Mouse (Mus musculus) hindbrain, postnatal 0 days (tissue): ENCODE data around the gene Snapc4. TPM values are rescaled to one million over a fixed set of nuclear protein-coding genes. Genes with fewer than 3 reads are reported as not detected.

ENCODE experiments used
- ATAC-seq: fragments of 200-750 bp; cut with Nextera tagmentation; 2 replicates; pipeline ENCODE4 v1.8.0; 2017; ENCODE audit warnings: mild to moderate bottlenecking, moderate TSS enrichment, moderate library complexity
- DNase-seq: peaks from one replicate; pipeline ENCODE4 v3.0.0-alpha.2; 2015; ENCODE audit warnings: low spot score
- H3K27ac ChIP-seq: fragments of 300-500 bp; sonication (generic); 2 replicates; pipeline ENCODE4 v1.5.1; 2014; ENCODE audit warnings: mild to moderate bottlenecking
- H3K27me3 ChIP-seq: fragments of 300-500 bp; sonication (generic); 2 replicates; pipeline ENCODE4 v1.6.1; 2014; ENCODE audit warnings: low read length, mixed read lengths; ENCODE audit not compliant: insufficient read depth
- H3K36me3 ChIP-seq: fragments of 300-500 bp; sonication (generic); 2 replicates; pipeline ENCODE4 v1.6.1; 2014; ENCODE audit warnings: low read length, mixed read lengths; ENCODE audit not compliant: insufficient read depth
- H3K4me1 ChIP-seq: fragments of 300-500 bp; sonication (generic); 2 replicates; pipeline ENCODE4 v1.6.1; 2014; ENCODE audit warnings: antibody characterized with exemption, low read length, mixed read lengths; ENCODE audit not compliant: insufficient read depth
- H3K4me2 ChIP-seq: fragments of 300-500 bp; sonication (generic); 2 replicates; pipeline ENCODE4 v1.6.1; 2014; ENCODE audit warnings: low read depth, mild to moderate bottlenecking, low read length, moderate library complexity, mixed read lengths
- H3K4me3 ChIP-seq: fragments of 300-500 bp; sonication (generic); 2 replicates; pipeline ENCODE4 v1.5.1; 2014; ENCODE audit warnings: low read length
- H3K9ac ChIP-seq: fragments of 300-500 bp; sonication (generic); replicated peaks from 2 replicates; pipeline ENCODE4 v1.6.1; 2014; ENCODE audit warnings: mild to moderate bottlenecking, low read length, moderate library complexity, mixed read lengths
- H3K9me3 ChIP-seq: fragments of 300-500 bp; sonication (generic); 2 replicates; pipeline ENCODE4 v1.6.1; 2016; ENCODE audit warnings: low read length, mixed read lengths
- CTCF ChIP-seq: IDR thresholded peaks from 2 replicates; pipeline ENCODE4 v1.5.1; 2016; ENCODE audit warnings: antibody characterized with exemption, control low read depth, low read depth
- WGBS: fragments of 180-500 bp; shearing (Covaris S2); extraction: QIAGEN DNeasy Blood & Tissue Kit; methylation state at CpG from one replicate; pipeline ENCODE4 v1.1.7; 2014; 5-methylcytosine and 5-hydroxymethylcytosine counted together
- polyA plus RNA-seq: library from polyadenylated mRNA; unstranded; fragments of >200 nt; fragmentation: Nextera tagmentation; extraction: Ambion mirVana; gene quantifications from 2 replicates; pipeline ENCODE4 v1.2.1, GENCODE M21; 2015
- total RNA-seq: library from RNA; depleted of rRNA; stranded (reverse); fragments of >200 nt; gene quantifications from 2 replicates; pipeline ENCODE4 v1.2.3, GENCODE M21; 2014

Gene Snapc4
- total and polyA plus RNA-seq, 2 experiments from 2014 or later = 25.6 to 56.4 TPM

DNA sequence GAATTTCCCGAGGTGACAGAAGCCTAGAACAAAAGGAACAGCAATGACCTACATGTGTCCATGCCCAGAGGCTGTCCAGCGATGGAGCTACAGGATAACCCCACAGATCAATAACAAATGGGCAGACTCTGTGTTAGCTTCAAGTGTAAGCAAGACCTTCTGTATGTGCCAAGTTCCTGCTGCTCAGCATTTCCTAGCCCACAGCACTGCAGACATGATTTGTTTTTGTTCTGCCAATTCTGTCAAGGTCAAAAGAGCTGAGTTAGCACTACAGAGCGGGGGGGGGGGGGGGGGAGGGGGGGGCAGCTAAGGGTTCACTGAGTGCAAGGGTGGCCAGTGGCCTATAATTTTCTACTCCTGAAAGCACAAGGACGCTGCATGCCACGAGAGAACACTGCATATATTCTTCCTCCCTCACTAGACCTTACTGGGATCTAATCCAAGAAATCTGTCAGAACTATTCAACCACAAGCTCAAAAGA is 30.5 kb upstream of the Snapc4 start:
- no peak overlapping the region for H3K4me3 ChIP-seq
- peaks cover 45% of the 10 kb centered on the region for H3K36me3 ChIP-seq
- no peak overlapping the region for H3K4me2 ChIP-seq
- no peak overlapping the region for H3K9ac ChIP-seq
- TF ChIP-seq CTCF = no peak
- H3K9me3 ChIP-seq = no peaks in the 10 kb centered on the region
- DNase-seq (peak; percentile 29), ATAC-seq (no peak)
- H3K27me3 ChIP-seq = no peaks in the 10 kb centered on the region
- H3K27ac ChIP-seq = peak overlapping the region; percentile 41; the same call in 1 of the 2 replicates
- peaks cover 32% of the 10 kb centered on the region for H3K4me1 ChIP-seq
- 44% methylated on average over 4 of the region's 5 CpGs for WGBS

DNA sequence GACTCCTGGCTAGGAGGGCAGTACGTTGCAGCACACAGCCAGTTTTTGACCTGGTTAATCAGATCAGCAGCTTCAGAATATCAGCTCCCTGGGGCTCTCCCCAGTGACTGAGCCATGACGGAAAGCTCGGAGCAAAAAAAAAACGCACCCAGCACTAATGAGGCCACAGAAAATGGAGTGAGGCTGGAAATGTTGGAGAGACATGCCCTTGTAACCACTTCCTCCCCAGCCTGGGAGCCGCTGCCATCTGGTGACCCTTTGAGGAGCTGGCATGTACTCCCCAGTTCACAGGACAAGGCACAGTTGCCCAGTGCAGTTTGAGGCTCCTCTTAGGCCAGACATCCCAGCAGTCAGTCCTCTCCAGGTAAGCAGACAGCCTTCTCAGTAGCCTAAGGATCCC is 29.6 kb upstream of the Snapc4 start:
- no peak for TF ChIP-seq CTCF
- Histone ChIP-seq H3K4me2 (no peak overlapping the region), H3K9ac (no peak overlapping the region), H3K27ac (peak overlapping the region; percentile 41; the same call in 1 of the 2 replicates), H3K4me3 (no peak overlapping the region), H3K9me3 (no peaks in the 10 kb centered on the region), H3K27me3 (no peaks in the 10 kb centered on the region), H3K4me1 (peaks cover 35% of the 10 kb centered on the region), H3K36me3 (peaks cover 36% of the 10 kb centered on the region)
- ATAC-seq (no peak), DNase-seq (no peak)
- 62% methylated on average over 5 of the region's 5 CpGs for WGBS

DNA sequence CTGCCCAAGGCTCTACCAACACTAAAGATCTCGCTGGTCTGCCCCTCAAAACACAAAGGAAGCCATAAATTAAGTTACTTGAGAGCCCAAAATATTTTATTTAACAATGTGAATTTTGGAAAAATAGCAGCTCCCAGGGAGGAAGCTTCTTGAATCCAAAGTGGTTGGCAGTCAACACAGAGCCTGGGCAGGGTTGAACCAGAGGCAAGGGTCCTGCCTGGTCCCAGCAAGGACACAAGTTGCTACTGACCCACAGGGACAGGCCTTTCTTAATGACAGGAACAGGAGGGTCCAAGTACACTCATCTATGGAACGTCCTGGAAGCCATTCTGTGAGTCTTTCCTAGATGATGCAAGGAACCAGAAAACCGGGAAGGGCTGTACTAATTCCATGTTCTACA is 28.9 kb upstream of the Snapc4 start:
- no peak; the same call in 1 of the 2 replicates for ATAC-seq
- no peak for TF ChIP-seq CTCF
- Histone ChIP-seq H3K4me2 (peak overlapping the region; percentile 98), H3K27me3 (no peaks in the 10 kb centered on the region), H3K27ac (no peak overlapping the region), H3K9me3 (no peaks in the 10 kb centered on the region), H3K36me3 (peaks cover 31% of the 10 kb centered on the region), H3K4me3 (peak overlapping the region; percentile 79), H3K4me1 (peaks cover 35% of the 10 kb centered on the region), H3K9ac (0 out of 2 replicates have a peak overlapping the region, but pooled peaks have one; percentile 80)
- no peak for DNase-seq
- 61% methylated on average over 3 of the region's 3 CpGs for WGBS

DNA sequence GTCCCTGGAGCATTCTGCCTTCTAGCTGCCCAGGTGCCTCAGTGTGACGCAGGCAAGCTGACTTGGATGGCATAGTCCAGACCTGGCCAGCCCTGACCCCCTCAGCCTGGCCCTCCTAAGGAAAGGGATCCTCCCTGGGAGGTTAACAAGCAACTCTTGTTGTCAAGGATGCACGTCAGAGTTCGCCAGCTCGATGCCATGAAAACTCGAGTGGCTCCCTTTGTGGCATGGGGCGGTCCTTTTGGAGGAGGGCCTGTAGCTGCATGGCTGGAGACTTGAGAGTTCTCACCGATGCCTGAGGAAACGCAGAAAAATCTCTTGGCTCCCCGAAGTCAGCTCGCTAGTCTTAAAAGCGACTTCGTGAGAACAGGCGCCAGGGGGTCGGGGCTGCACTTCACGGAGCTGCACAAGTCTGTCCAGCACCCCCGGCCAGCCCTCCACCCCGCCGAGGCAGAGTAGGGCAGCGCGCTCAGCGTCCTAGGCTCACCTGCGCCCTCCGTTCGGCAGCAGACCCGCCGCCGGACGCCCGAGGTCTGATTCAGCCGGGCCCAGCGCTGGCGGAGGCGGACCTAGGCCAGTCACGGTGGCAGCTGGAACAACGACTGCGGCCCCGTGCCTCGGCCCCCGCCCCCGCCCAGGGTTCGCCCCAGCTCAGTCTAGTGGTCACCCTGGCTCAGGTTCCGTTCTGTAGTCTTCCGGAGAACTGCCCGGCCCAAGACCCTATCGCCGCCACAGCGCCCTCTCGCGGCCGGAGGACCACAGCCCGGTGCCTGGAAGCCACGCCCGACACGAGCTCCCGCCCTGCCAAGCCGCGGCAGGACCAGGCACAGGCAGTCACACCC is 28.3 kb upstream of the Snapc4 start, which contains the start of gene Inpp5e:
TSS of gene Inpp5e (minus strand) at position 689 of the 842 bp plus-strand sequence.
- DNase-seq (peak; percentile 96), ATAC-seq (peak; percentile 96)
- Histone ChIP-seq H3K36me3 (peaks cover 24% of the 10 kb centered on the region), H3K4me3 (peak within 1 kb of the TSS; percentile 79), H3K27ac (peak within 1 kb of the TSS; percentile 84), H3K27me3 (no peaks in the 10 kb centered on the region), H3K4me2 (peak within 1 kb of the TSS; percentile 98), H3K4me1 (peaks cover 35% of the 10 kb centered on the region), H3K9me3 (no peaks in the 10 kb centered on the region), H3K9ac (peak within 1 kb of the TSS; percentile 80)
- WGBS = under 1% methylated on average over 51 of the region's 57 CpGs
- TF ChIP-seq CTCF = peak; percentile 87

DNA sequence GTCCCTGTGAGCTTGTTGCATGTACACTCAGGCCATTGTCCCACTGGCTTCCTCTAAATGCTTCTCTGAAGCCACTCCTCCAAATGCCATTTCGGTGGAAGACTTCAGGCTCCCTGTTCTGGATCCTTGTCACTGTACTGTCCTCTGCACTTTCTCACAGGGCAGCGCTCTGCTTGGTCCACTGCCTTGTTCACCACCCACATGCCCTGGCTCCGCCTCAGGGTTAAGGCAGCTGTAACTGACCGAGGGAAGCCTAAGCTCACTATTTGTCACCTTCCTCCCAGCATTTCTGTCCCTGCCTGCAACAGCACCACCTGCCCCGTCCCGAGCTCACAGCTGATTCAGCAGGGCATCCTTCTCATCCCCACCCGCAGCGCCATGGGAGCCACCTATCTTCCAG is 22.9 kb upstream of the Snapc4 start:
- DNase-seq = no peak

DNA sequence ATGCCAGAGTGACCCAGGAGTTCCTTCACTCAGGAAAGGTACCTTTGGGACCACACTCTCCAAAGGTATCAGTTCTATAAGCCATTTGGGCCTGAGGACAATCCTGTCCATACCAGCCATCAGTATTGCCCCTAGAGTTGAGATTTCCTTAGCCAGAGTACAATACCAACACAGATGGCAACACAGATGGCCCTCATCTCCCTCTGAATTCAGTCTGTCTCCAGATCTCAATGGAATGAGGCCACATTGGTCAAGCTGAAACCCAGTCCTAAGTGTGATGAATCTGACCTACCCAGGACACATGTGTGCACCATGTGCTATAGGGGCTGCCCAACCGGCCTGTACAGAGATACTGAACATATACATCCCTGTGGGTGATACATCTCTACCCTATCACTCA is 21.8 kb upstream of the Snapc4 start:
- Histone ChIP-seq H3K36me3 (peaks cover 41% of the 10 kb centered on the region), H3K4me2 (no peak overlapping the region), H3K27ac (no peak overlapping the region), H3K27me3 (no peaks in the 10 kb centered on the region), H3K4me1 (peaks cover 16% of the 10 kb centered on the region), H3K9ac (no peak overlapping the region), H3K4me3 (no peak overlapping the region), H3K9me3 (no peaks in the 10 kb centered on the region)
- no peak for DNase-seq
- ATAC-seq = no peak
- TF ChIP-seq CTCF = no peak
- 80% methylated on average over 1 of the region's 1 CpGs for WGBS

More for the DNA sequence above, 22.9 kb upstream of the Snapc4 start:
- Histone ChIP-seq H3K4me1 (peaks cover 26% of the 10 kb centered on the region), H3K36me3 (peaks cover 36% of the 10 kb centered on the region), H3K9ac (no peak overlapping the region), H3K27me3 (no peaks in the 10 kb centered on the region), H3K4me3 (no peak overlapping the region), H3K4me2 (no peak overlapping the region), H3K9me3 (no peaks in the 10 kb centered on the region), H3K27ac (no peak overlapping the region)
- WGBS = 83% methylated on average over 8 of the region's 8 CpGs
- no peak for ATAC-seq
- TF ChIP-seq CTCF = no peak

DNA sequence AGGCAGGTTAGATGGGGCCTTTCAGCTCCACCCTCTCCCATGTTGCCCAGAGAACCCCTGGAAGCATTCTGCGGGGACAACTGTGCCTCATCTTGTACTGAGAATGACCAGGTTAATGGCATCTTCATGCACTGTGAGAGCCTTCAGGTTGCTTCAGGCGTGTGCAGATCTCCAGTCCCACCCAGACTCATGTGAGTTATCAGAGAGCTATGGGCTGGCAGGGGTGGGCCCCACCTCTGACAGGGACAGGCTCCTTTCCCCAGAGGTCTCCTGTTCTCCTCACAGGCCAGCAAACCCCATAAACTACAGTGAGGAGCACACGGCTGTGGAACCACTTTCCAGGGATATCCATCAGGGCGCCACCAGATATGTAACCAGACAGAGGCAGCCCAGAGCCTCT is 20.6 kb upstream of the Snapc4 start:
- no peak for ATAC-seq
- WGBS = 95% methylated on average over 4 of the region's 4 CpGs
- H3K36me3 ChIP-seq = peaks cover 54% of the 10 kb centered on the region
- no peak overlapping the region for H3K4me2 ChIP-seq
- TF ChIP-seq CTCF = no peak
- H3K9me3 ChIP-seq = no peaks in the 10 kb centered on the region
- no peak overlapping the region for H3K4me3 ChIP-seq
- no peak overlapping the region for H3K9ac ChIP-seq
- no peak for DNase-seq
- peaks cover 4% of the 10 kb centered on the region for H3K4me1 ChIP-seq
- H3K27ac ChIP-seq = no peak overlapping the region
- no peaks in the 10 kb centered on the region for H3K27me3 ChIP-seq
